Mouse (Mus musculus) left cerebral cortex, postnatal 4 days (tissue): ENCODE measurements around the gene Immp2l. TPM values are rescaled to one million over a fixed set of nuclear protein-coding genes. Genes with fewer than 3 reads are reported as not detected.
A peak's percentile ranks its signal among the peaks of the same experiment; 100 is the strongest.

Experiments used
- DNase-seq: peaks from one replicate; pipeline ENCODE4 v3.0.0-alpha.2; 2022
- intact Hi-C: fragments of 180-260 bp; cut with DNase I; formaldehyde crosslinking; loops from one replicate; pipeline ENCODE4 v1.15.1; 2025
- total RNA-seq, 2 experiments: library from RNA; stranded (reverse); gene quantifications; 2 replicates each; pipeline ENCODE4 v1.2.3; 2021

Gene Immp2l
- total RNA-seq, 2 experiments from 2014 or later, result 3.6 to 3.9 TPM

DNA sequence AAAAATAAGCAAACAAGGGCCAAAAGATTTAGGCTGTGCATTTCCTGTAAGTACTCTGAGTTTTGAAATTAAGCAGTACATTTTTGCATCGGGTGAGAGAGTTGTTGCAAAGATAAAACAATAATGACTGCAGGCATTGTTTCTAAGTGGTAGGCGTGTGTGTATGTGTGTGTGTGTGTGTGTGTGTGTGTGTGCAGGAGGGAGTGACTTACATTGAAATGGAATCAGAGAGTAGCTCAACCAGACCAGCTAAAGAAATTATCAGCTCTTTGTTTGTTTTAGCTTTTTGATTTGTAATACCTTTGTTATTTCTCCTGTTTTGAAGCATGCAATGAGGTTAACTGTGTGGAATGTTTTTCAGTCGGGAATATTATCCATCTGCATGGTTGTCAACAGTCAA is 378.0 kb downstream of the Immp2l start:
- intact Hi-C loops, result no loop called here

DNA sequence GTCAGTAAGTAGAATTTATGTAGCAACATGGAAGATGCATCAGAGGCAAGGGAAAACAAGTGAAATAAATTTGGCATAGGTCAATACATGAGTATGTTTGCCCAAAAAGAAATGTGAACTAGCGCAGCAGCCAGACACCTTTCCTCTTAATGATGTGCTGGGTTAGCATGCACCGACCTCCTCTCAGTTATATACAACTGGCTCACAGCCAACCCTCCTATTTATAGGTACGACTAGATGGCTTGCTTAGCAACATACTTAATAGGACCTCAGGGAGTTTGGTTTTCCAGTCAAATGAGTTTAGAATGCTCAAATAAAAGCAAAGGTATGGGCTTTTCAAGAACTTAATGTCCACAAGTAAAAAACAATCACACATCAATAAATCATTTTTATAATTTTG is 385.5 kb downstream of the Immp2l start:
- no peak for DNase-seq
- intact Hi-C loops, result no loop called here

More for the DNA sequence above, 378.0 kb downstream of the Immp2l start:
- no peak for DNase-seq

DNA sequence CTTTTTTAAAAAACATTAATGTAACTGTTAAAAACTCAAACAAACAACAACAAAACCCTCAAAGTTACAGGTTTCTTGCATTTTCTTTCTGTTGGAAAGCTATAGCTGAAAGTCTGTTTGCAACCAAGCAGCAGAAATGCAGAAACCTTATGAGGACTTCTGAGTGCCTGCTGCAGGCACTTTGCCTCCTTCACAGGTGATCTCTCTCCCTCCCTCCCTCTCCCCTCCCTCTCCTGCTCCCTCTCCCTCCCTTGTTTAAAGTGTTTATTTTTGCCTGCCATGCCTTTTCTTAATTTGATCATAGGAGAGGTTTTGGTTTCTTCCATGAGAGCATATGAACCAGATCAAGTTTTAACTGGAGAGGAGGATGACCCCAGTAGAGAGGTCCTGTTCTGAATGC is 392.7 kb downstream of the Immp2l start:
- intact Hi-C loops, result no loop called here
- no peak for DNase-seq

- intact Hi-C loops, result no loop called here
Observed at GRCm38 (mm10) chr12:41417099-41417498, 393.2 kb downstream of the Immp2l start.

DNA sequence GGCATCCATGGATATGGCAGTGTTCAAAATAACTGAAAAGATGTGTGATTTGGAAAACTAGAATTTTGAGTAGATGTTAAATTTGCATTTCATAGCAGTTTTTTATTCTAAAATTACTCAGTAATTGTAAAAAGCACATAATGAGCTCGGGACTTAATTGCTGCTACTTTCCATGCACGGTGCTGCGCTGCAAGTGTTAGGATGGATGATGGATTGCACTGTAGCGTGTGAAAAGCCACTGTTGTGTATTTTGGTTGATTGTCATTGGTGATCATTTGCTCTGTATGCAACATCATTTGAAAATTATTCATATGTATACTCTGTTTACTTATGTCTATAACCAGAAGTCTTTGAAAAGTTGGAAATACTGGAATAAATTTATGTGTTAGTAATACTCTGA is 394.1 kb downstream of the Immp2l start:
- intact Hi-C loops, result no loop called here
- no peak for DNase-seq

More at GRCm38 (mm10) chr12:41417099-41417498, 393.2 kb downstream of the Immp2l start:
- no peak for DNase-seq

GRCm38 (mm10) chr12:41425101-41425679 is 401.3 kb downstream of the Immp2l start:
- intact Hi-C loops, result no loop called here

DNA sequence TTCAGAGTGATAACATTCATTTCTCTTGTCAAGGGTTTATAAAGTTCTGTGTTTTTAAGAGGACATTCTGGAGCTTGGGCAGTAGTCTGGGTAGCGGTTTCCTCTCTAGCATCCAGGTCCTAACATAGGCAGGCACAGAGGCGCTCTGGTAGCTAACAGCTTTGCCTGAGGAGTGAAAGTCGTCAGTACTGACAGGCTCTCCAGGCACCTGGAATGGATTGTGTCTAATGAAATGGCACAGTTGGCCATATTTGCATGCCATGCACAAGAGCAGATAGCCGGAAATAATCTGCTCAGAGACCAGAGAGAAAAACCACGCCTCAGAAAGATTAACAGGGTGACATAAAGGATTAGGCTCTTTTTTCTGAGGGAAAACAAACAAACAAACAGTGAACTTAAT is 403.6 kb downstream of the Immp2l start:
- peak; percentile 62 for DNase-seq
- intact Hi-C loops, result no loop called here

More at GRCm38 (mm10) chr12:41425101-41425679, 401.3 kb downstream of the Immp2l start:
- no peak for DNase-seq

DNA sequence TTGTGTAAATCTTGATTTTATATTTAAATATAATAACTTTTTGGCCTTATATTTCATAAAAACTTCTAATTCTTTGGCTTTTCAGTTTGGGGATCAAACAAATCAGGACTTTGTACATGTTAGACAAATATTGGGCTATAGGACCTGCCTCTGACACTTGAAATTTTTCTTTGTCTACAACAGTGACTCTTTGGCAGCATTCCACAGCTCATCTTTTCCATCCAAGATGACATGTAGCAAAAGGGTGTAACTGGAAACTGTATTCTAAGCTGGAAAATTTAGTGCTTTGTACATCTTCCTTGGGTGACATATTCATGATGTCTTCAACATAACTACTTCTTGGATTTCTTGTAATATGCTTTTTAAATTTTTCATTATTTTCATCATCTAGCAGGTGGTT is 404.9 kb downstream of the Immp2l start:
- DNase-seq, result no peak
- intact Hi-C loops, result no loop called here

- no peak for DNase-seq
- intact Hi-C loops, result no loop called here
Observed at GRCm38 (mm10) chr12:41436206-41436985, 412.5 kb downstream of the Immp2l start.

DNA sequence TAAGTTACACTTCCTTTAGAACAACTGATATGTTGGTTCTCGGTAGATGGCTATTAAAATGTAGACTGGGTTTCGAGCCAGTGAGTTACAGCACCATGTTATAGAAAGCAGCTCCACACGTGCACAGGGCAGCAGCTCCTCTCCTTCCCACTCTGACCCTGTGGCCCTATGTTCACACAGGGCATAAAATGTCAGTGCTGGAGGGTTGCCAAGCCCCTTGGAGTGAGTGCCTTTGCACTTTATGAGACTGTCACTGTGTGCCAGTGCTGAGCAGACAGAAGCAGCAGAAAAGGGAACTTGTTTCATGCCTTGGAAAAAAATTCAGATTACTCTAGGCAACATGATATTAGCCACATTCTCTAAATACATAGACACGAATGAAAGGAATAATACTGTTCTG is 414.6 kb downstream of the Immp2l start:
- intact Hi-C loops, result no loop called here
- peak; percentile 73 for DNase-seq

DNA sequence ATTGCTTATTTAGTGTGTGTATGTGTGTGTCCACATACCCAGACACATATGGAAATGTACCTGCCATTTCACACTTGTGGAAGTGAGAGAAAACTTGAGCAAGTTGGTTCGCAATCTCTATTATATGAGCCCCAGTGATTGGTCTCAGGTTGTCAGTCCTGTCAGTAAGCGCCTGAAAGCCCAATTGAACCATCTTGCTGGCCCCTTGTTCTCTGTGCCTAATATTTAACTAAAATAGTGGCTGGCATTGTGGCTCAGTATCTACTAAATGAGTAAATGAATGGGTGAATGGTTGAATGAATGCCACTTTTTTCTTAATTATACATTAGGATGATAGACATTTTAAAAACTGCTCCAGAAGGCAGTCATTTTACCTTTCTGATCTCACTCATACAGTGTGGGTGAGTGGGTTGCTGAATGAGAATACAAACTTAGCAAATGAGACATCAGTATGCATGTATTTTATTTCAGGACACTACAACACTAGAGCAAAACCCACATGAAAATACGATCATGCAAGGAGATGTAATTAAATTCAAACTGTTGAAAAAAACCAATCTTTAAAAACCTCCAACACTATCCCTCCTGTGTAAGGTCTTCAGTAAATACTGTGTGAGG is 444.6 kb downstream of the Immp2l start:
- intact Hi-C loops, result no loop called here
- DNase-seq, result no peak

GRCm38 (mm10) chr12:41469096-41469801 is 445.4 kb downstream of the Immp2l start:
- intact Hi-C loops, result no loop called here
- no peak for DNase-seq

GRCm38 (mm10) chr12:41481486-41481885 is 457.6 kb downstream of the Immp2l start:
- intact Hi-C loops, result loop anchor here (10.0 kb wide), 3 partner anchors 193 to 457 kb away; partner anchors contain the start of gene Immp2l
- DNase-seq, result no peak

- intact Hi-C loops, result loop anchor here (2.0 to 10.0 kb wide), 4 partner anchors 192 to 644 kb away; partner anchors contain the start of gene Immp2l
Observed at GRCm38 (mm10) chr12:41483091-41483592, 459.3 kb downstream of the Immp2l start.

DNA sequence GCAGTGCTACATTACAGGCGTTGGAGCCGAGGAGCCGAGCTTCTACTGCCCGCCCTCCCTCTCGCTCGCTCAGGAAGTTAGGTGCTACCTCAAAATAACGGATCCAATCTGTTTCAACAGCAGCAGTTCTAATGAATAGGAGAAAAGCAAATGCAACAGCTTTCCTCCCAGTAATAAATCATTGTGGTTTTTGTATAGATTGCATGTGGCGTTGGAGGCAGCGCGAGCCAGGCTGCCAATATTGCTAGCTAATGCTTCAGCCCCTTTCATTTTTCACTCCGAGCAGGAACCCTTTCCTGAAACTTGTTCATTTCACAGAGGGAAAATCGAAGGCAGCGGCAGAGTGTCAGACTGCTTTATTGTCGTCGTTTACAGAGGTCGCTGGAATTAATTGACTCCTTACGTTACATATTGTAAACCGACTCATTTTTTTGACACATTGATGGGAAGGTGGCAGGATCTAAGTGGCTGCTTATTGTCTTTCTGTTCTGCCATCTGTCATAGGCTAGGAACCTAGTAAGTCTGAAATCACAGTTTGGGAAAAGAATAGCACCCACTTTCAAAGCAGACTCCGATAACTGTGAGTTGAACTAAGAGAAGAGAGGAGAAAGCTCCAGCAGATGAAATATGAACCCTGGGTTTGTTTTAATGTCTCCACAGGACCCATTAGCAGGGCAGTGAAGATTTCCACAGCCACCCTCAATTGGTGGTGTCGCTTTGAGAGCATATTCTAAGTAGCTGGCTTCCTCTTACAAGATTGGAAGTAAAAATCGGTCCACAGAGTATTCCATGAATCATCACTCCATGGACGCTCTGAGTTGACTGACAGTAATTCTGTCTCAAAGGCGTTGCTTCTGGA is 459.9 kb downstream of the Immp2l start:
- intact Hi-C loops, result loop anchor here (2.0 to 10.0 kb wide), 4 partner anchors 191 to 645 kb away; partner anchors contain the start of gene Immp2l
- DNase-seq, result peak; percentile 19

More at GRCm38 (mm10) chr12:41483091-41483592, 459.3 kb downstream of the Immp2l start:
- no peak for DNase-seq

GRCm38 (mm10) chr12:41484689-41485511 is 461.0 kb downstream of the Immp2l start:
- intact Hi-C loops, result loop anchor here (10.0 kb wide), 3 partner anchors 190 to 460 kb away; partner anchors contain the start of gene Immp2l
- peak; percentile 27 for DNase-seq

GRCm38 (mm10) chr12:41485512-41486215 is 461.8 kb downstream of the Immp2l start:
- peak; percentile 84 for DNase-seq
- intact Hi-C loops, result loop anchor here (10.0 kb wide), 3 partner anchors 189 to 461 kb away; partner anchors contain the start of gene Immp2l

- intact Hi-C loops, result loop anchor here (10.0 kb wide), 3 partner anchors 188 to 462 kb away; partner anchors contain the start of gene Immp2l
- no peak for DNase-seq
Observed at GRCm38 (mm10) chr12:41486331-41486730, 462.4 kb downstream of the Immp2l start, which contains the start of gene Lrrn3. TSS of gene Lrrn3 (minus strand) at chr12:41486431.
